Mouse (Mus musculus) hindbrain, embryonic 16.5 days (tissue): Measurements from ENCODE around the gene Gpsm1. TPM values are rescaled to one million over a fixed set of nuclear protein-coding genes. Genes with fewer than 3 reads are reported as not detected.

Experiments
- ATAC-seq: fragments of 200-750 bp; cut with Nextera tagmentation; 2 replicates; pipeline ENCODE4 v1.8.0; 2017; ENCODE audit warnings: moderate TSS enrichment, moderate library complexity
- H3K27ac ChIP-seq: fragments of 300-500 bp; sonication (generic); 2 replicates; pipeline ENCODE4 v1.5.1; 2014; ENCODE audit warnings: low read depth, mild to moderate bottlenecking, control low read depth, low read length, moderate library complexity
- H3K27me3 ChIP-seq: fragments of 300-500 bp; sonication (generic); replicated peaks from 2 replicates; pipeline ENCODE4 v1.6.1; 2014; ENCODE audit warnings: low read length; ENCODE audit not compliant: control insufficient read depth, insufficient read depth
- H3K36me3 ChIP-seq: fragments of 300-500 bp; sonication (generic); 2 replicates; pipeline ENCODE4 v1.6.1; 2014; ENCODE audit warnings: mild to moderate bottlenecking, low read length, moderate library complexity, mixed read lengths; ENCODE audit not compliant: control insufficient read depth, insufficient read depth
- H3K4me1 ChIP-seq: fragments of 300-500 bp; sonication (generic); 2 replicates; pipeline ENCODE4 v1.6.1; 2014; ENCODE audit warnings: low read depth, low read length; ENCODE audit not compliant: control insufficient read depth, insufficient read depth
- H3K4me2 ChIP-seq: fragments of 300-500 bp; sonication (generic); 2 replicates; pipeline ENCODE4 v1.6.1; 2014; ENCODE audit warnings: mild to moderate bottlenecking, low read length, control low read depth, moderate library complexity
- H3K4me3 ChIP-seq: fragments of 300-500 bp; sonication (generic); 2 replicates; pipeline ENCODE4 v1.5.1; 2014; ENCODE audit warnings: mild to moderate bottlenecking, low read length, control low read depth, moderate library complexity
- H3K9ac ChIP-seq: fragments of 300-500 bp; sonication (generic); 2 replicates; pipeline ENCODE4 v1.6.1; 2014; ENCODE audit warnings: low read depth, mild to moderate bottlenecking, control low read depth, low read length, moderate library complexity
- H3K9me3 ChIP-seq: fragments of 300-500 bp; sonication (generic); 2 replicates; pipeline ENCODE4 v1.6.1; 2014; ENCODE audit warnings: mild to moderate bottlenecking, low read length, moderate library complexity; ENCODE audit not compliant: control insufficient read depth
- WGBS: fragments of 180-500 bp; shearing (Covaris S2); extraction: QIAGEN DNeasy Blood & Tissue Kit; methylation state at CpG from one replicate; pipeline ENCODE4 v1.1.7; 2014; 5-methylcytosine and 5-hydroxymethylcytosine counted together
- polyA plus RNA-seq: library from polyadenylated mRNA; unstranded; fragments of >200 nt; fragmentation: Nextera tagmentation; extraction: Ambion mirVana; gene quantifications from 2 replicates; pipeline ENCODE4 v1.2.1, GENCODE M21; 2015

Gpsm1 gene
- 177 and 185 TPM in 2 replicates for polyA plus RNA-seq

GRCm38 (mm10) chr2:26315072-26315924 is at the start of gene Gpsm1:
TSS of gene Gpsm1 (plus strand) at chr2:26315515.
- under 1% methylated on average over 43 of the region's 66 CpGs for WGBS
- no peaks in the 10 kb centered on the region for H3K9me3 ChIP-seq
- peak within 1 kb of the TSS; percentile 99 for H3K27ac ChIP-seq
- no peaks in the 10 kb centered on the region for H3K27me3 ChIP-seq
- peak within 1 kb of the TSS; percentile 96 for H3K9ac ChIP-seq
- peak within 1 kb of the TSS; percentile 95 for H3K4me2 ChIP-seq
- peak; percentile 87 for ATAC-seq
- H3K36me3 ChIP-seq = no peaks in the 10 kb centered on the region
- peak within 1 kb of the TSS; percentile 93 for H3K4me3 ChIP-seq
- H3K4me1 ChIP-seq = peaks cover 41% of the 10 kb centered on the region

- Histone ChIP-seq H3K4me1 (no peaks in the 10 kb centered on the region), H3K4me3 (no peak overlapping the region), H3K9me3 (no peaks in the 10 kb centered on the region), H3K27me3 (no peaks in the 10 kb centered on the region), H3K4me2 (no peak overlapping the region), H3K36me3 (no peaks in the 10 kb centered on the region), H3K9ac (no peak overlapping the region), H3K27ac (no peak overlapping the region)
- ATAC-seq = no peak
- 85% methylated on average over 10 of the region's 10 CpGs for WGBS
These were observed 49.1 kb upstream of the Gpsm1 start for GRCm38 (mm10) chr2:26266066-26266742.

GRCm38 (mm10) chr2:26268216-26268615 is 47.1 kb upstream of the Gpsm1 start:
- Histone ChIP-seq H3K9me3 (no peaks in the 10 kb centered on the region), H3K4me2 (no peak overlapping the region), H3K27me3 (no peaks in the 10 kb centered on the region), H3K9ac (no peak overlapping the region), H3K4me3 (no peak overlapping the region), H3K27ac (no peak overlapping the region), H3K36me3 (no peaks in the 10 kb centered on the region), H3K4me1 (no peaks in the 10 kb centered on the region)
- 63% methylated on average over 3 of the region's 3 CpGs for WGBS
- ATAC-seq = no peak

GRCm38 (mm10) chr2:26273611-26274010 is 41.7 kb upstream of the Gpsm1 start:
- Histone ChIP-seq H3K4me2 (no peak overlapping the region), H3K9me3 (no peaks in the 10 kb centered on the region), H3K36me3 (no peaks in the 10 kb centered on the region), H3K4me1 (no peaks in the 10 kb centered on the region), H3K4me3 (no peak overlapping the region), H3K9ac (no peak overlapping the region), H3K27ac (no peak overlapping the region), H3K27me3 (no peaks in the 10 kb centered on the region)
- WGBS = 20% methylated on average over 7 of the region's 7 CpGs
- ATAC-seq = peak; percentile 82; the same call in 1 of the 2 replicates

GRCm38 (mm10) chr2:26279712-26280111 is 35.6 kb upstream of the Gpsm1 start:
- WGBS = 76% methylated on average over 3 of the region's 3 CpGs
- Histone ChIP-seq H3K27me3 (no peaks in the 10 kb centered on the region), H3K27ac (no peak overlapping the region), H3K4me2 (no peak overlapping the region), H3K9ac (no peak overlapping the region), H3K36me3 (no peaks in the 10 kb centered on the region), H3K4me1 (no peaks in the 10 kb centered on the region), H3K4me3 (no peak overlapping the region), H3K9me3 (no peaks in the 10 kb centered on the region)
- no peak for ATAC-seq

- H3K4me1 ChIP-seq = peaks cover under 1% of the 10 kb centered on the region; the same call in 1 of the 2 replicates
- H3K36me3 ChIP-seq = no peaks in the 10 kb centered on the region
- H3K4me2 ChIP-seq = no peak overlapping the region
- no peak overlapping the region for H3K9ac ChIP-seq
- H3K27ac ChIP-seq = no peak overlapping the region
- H3K27me3 ChIP-seq = no peaks in the 10 kb centered on the region
- H3K4me3 ChIP-seq = no peak overlapping the region
- ATAC-seq = no peak
- no peaks in the 10 kb centered on the region for H3K9me3 ChIP-seq
- 67% methylated on average over 11 of the region's 11 CpGs for whole genome bisulfite sequencing
These were observed 34.7 kb upstream of the Gpsm1 start for GRCm38 (mm10) chr2:26280594-26280993.

GRCm38 (mm10) chr2:26285804-26286203 is 29.5 kb upstream of the Gpsm1 start:
- Histone ChIP-seq H3K4me3 (no peak overlapping the region), H3K36me3 (no peaks in the 10 kb centered on the region), H3K4me1 (peaks cover 5% of the 10 kb centered on the region), H3K4me2 (no peak overlapping the region), H3K9me3 (no peaks in the 10 kb centered on the region), H3K27ac (0 out of 2 replicates have a peak overlapping the region, but pooled peaks have one; percentile 3), H3K27me3 (no peaks in the 10 kb centered on the region), H3K9ac (0 out of 2 replicates have a peak overlapping the region, but pooled peaks have one; percentile 2)
- ATAC-seq = peak; percentile 70; the same call in 1 of the 2 replicates
- WGBS = 24% methylated on average over 7 of the region's 7 CpGs

GRCm38 (mm10) chr2:26286391-26286790 is 28.9 kb upstream of the Gpsm1 start:
- H3K36me3 ChIP-seq = no peaks in the 10 kb centered on the region
- H3K4me1 ChIP-seq = peaks cover 5% of the 10 kb centered on the region
- H3K4me2 ChIP-seq = no peak overlapping the region
- no peaks in the 10 kb centered on the region for H3K27me3 ChIP-seq
- no peak overlapping the region for H3K9ac ChIP-seq
- ATAC-seq = no peak
- H3K4me3 ChIP-seq = no peak overlapping the region
- H3K27ac ChIP-seq = no peak overlapping the region
- 51% methylated on average over 7 of the region's 7 CpGs for WGBS
- H3K9me3 ChIP-seq = no peaks in the 10 kb centered on the region

- WGBS = 80% methylated on average over 5 of the region's 5 CpGs
- no peak overlapping the region for H3K4me2 ChIP-seq
- no peak for ATAC-seq
These were observed 25.2 kb upstream of the Gpsm1 start for GRCm38 (mm10) chr2:26290133-26290532.

More at GRCm38 (mm10) chr2:26290133-26290532, 25.2 kb upstream of the Gpsm1 start:
- Histone ChIP-seq H3K27me3 (no peaks in the 10 kb centered on the region), H3K9me3 (no peaks in the 10 kb centered on the region), H3K9ac (no peak overlapping the region), H3K36me3 (no peaks in the 10 kb centered on the region), H3K4me1 (peaks cover 5% of the 10 kb centered on the region), H3K27ac (no peak overlapping the region), H3K4me3 (no peak overlapping the region)
